Mouse (Mus musculus): ENCODE results near the gene Krtdap. TPM values are rescaled to one million over a fixed set of nuclear protein-coding genes. Genes with fewer than 3 reads are reported as not detected.
"Not testable (repeated sequence)": the region's sequence is repeated elsewhere in the genome, so short reads cannot be mapped to it uniquely, and the experiment has no call there.

Gene Krtdap
- 0.41 and 0.53 TPM in 2 replicates for polyA plus RNA-seq (2015; fragmentation: Nextera tagmentation; extraction: Ambion mirVana)

DNA sequence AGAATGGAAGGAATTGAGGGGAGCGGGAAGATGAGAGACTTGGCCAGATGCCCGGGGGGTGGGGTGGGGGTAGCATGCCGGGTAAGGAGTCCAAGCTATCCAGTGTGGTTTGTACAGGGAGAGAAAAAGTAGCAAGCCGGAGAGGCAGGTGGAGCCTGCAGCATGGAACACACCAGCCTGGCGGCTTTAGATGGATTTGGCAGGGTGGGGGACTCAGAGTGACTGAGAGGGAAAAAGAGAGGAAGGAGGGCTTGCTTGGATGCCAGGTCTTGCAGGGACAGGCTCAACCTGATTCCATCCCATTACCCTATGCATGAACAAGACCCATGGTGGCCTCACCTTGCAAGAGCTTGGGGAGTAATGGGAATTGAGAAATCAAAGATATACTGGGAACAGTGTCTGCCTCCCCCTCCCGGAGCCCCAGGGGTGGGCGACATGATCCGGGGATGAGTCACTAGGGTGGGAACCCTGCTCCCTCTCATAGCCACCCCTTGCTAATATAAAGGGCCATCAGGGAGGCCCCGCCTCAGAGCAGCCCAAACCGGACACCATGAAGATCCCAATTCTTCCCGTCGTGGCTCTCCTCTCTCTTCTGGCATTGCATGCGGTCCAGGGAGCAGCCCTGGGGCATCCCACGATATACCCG is at the start of gene Krtdap:
Gene Krtdap, plus strand, starts transcription at position 520 of the 646 bp plus-strand sequence.
- WGBS = 44% methylated on average over 15 of the region's 15 CpGs
- Histone ChIP-seq H3K4me2 (no peak within 1 kb of the TSS), H3K27ac (replicated peaks) (no peak within 1 kb of the TSS), H3K36me3 (no peaks in the 10 kb centered on the region), H3K9me3 (no peaks in the 10 kb centered on the region), H3K9ac (no peak within 1 kb of the TSS), H3K4me1 (no peaks in the 10 kb centered on the region; the same call in 1 of the 2 replicates), H3K27me3 (replicated peaks) (peaks cover 43% of the 10 kb centered on the region), H3K4me3 (no peak within 1 kb of the TSS)
- no peak for ATAC-seq (ENCODE audit: extremely low read depth, insufficient number of reproducible peaks, low FRiP score, low TSS enrichment)

DNA sequence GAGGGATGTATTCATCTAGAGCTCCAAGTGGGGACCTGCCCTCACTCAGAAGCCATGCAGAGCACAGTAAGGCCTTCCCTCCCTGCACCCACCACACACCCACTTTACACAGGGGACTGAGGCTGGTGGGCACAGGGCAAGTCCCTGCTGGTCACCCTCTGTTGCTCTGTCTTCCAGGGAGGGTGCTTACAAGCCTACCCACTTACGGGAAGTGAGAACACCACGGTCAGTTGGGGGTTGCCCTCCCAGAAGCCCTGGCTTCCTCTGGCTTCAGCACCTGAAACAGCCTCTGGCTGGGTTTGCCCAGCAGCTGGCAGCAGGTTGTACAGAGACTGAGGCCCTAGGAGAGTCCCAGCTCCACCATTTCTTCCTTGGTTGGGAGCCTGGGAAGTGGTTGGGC is 45.1 kb upstream of the Krtdap start:
- H3K9me3 ChIP-seq; H3K4me1 ChIP-seq; ATAC-seq (ENCODE audit: extremely low read depth, insufficient number of reproducible peaks, low FRiP score, low TSS enrichment); H3K27ac ChIP-seq (replicated peaks); H3K9ac ChIP-seq; H3K27me3 ChIP-seq (replicated peaks); H3K4me2 ChIP-seq; H3K4me3 ChIP-seq: not testable (repeated sequence)
- H3K36me3 ChIP-seq = peaks cover 16% of the 10 kb centered on the region
- WGBS = 75% methylated on average over 2 of the region's 2 CpGs

DNA sequence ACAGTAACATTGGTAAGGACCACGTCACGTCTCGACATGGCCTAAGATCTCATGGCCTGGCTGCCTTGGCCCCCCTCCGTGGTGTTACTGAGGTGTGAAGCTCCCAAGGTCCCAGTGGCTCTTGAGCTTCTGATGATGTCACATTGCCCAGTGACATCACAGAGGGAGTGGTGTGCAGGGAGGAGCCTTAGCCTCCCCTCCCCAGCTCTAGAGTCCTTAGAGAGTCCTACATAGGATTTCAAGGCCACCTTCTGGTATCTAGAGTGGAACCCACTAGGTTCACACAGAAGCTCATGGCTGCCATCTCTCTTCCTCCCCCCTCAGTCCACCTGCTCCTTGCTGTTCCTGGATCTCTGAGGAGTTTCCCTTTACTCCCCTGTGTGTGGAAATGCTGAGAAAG is 44.1 kb upstream of the Krtdap start, which contains the start of gene Gapdhs:
Gene Gapdhs, minus strand, starts transcription at position 65 of the 400 bp plus-strand sequence.
- H3K27me3 ChIP-seq (replicated peaks); ATAC-seq (ENCODE audit: extremely low read depth, insufficient number of reproducible peaks, low FRiP score, low TSS enrichment); H3K4me1 ChIP-seq; H3K9ac ChIP-seq; H3K4me3 ChIP-seq; H3K9me3 ChIP-seq; H3K4me2 ChIP-seq; H3K36me3 ChIP-seq; H3K27ac ChIP-seq (replicated peaks): not testable (repeated sequence)
- 75% methylated on average over 4 of the region's 4 CpGs for WGBS

DNA sequence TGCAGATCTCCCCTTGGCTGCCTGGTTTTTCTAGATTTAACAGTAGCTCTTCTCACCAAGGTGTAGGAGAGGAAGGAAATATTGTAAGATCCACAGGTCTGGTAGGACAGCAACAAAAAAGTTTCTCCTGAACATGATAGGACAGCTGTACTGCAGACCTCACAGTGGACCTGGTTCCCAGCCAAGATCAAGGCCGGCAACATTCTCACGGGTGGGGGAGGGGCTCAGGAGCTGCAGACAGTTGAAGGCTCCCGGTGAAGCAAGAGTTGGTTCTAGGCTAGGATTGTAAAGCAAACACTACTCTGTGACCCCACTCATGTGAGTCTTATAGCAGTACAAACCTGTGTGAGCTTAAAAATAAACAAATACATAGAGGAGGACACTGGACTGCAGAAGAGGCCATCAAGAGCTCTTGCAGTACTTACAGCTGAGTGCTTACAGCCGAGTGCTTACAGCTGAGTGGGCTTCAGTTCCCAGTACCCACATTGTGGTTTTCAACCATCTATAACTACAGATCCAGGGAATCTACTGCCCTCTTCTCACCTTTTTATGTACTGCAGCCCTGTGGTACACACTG is 43.6 kb upstream of the Krtdap start:
- H3K36me3 ChIP-seq = peaks cover 10% of the 10 kb centered on the region; the same call in 1 of the 2 replicates
- peaks cover 9% of the 10 kb centered on the region for H3K4me1 ChIP-seq
- WGBS = 35% methylated on average over 4 of the region's 4 CpGs
- ATAC-seq (ENCODE audit: extremely low read depth, insufficient number of reproducible peaks, low FRiP score, low TSS enrichment) = no peak
- no peak overlapping the region for H3K9ac ChIP-seq
- H3K27ac ChIP-seq (replicated peaks) = no peak overlapping the region
- H3K9me3 ChIP-seq = no peaks in the 10 kb centered on the region
- H3K4me3 ChIP-seq = no peak overlapping the region
- no peaks in the 10 kb centered on the region for H3K27me3 ChIP-seq (replicated peaks)
- H3K4me2 ChIP-seq = no peak overlapping the region

DNA sequence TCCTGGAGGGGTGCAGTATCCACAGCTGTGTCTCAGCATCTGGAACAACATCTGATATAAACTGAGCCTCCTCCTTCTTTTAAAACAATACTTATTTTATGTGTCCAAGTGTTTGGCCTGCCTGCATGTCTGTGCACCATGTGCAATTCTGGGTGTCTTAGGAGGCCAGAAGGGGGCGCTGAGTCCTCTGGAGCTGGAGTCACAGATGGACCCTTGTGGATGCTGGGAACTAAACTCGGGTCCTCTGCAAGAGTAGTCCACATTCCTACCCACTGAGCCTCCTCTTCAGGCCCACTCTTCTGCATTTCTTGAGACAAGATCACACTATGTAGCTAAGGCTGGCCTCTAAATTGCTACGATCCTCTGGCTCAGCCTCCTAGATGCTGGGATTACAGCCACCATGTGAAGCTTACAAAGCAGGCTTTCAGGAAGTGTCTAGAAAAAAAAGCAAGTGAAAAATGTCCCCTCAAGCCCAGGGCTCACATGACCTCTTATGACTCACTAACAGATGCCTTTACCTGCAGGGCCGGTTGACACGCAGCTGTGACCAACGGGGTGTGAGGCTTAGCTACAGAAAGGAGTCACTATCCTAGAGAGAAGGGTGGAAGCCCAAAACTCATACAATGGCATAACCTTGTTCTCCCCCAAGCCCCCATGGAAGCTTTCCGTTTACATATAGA is 40.0 kb upstream of the Krtdap start:
- Histone ChIP-seq H3K4me1 (peaks cover 12% of the 10 kb centered on the region), H3K27ac (replicated peaks) (no peak overlapping the region), H3K9me3 (no peaks in the 10 kb centered on the region), H3K27me3 (replicated peaks) (no peaks in the 10 kb centered on the region), H3K9ac (no peak overlapping the region), H3K36me3 (no peaks in the 10 kb centered on the region), H3K4me3 (no peak overlapping the region), H3K4me2 (no peak overlapping the region)
- ATAC-seq (ENCODE audit: extremely low read depth, insufficient number of reproducible peaks, low FRiP score, low TSS enrichment) = no peak
- 80% methylated on average over 7 of the region's 7 CpGs for WGBS

DNA sequence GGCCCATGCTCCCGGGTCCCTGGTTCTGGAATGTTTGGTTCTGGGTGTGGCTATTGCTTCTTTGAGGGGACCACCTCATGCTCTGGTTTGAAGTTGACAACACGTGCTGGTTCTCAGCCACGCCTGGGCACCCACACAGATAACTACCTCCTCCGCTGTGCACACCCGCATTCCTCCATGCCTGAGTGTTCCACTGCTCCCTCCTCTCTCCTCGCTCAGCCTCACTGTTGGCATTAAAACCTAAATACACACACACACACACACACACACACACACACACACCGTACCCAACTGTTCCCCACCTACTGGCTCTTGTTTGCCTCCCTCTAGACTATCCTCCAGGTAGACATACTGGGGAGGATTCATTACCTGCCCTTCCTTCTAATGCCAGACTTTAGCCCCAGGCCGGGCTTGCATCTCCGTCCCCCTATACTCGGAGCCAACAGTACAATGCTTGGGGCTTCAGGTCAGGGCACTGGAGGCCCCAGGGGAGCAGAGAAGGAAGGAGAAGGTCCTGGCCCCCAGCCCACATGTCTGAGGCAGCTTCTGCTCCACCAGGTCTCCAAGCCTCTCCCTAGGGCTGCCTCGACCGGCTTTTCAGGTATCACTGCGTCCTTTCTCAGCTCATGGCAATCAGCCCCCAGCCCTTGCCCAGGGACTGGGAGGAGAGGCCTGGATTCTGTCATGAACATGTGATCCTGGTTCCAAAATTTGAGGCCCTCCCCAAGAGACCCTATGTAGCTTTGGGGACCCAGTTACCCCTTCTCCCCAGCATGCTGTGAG is 37.7 kb upstream of the Krtdap start:
- 63% methylated on average over 13 of the region's 13 CpGs for WGBS
- H3K9ac ChIP-seq = no peak overlapping the region
- 0 out of 2 replicates have a peak, but pooled peaks cover 3% of the 10 kb centered on the region for H3K4me1 ChIP-seq
- no peak for ATAC-seq (ENCODE audit: extremely low read depth, insufficient number of reproducible peaks, low FRiP score, low TSS enrichment)
- H3K4me3 ChIP-seq = no peak overlapping the region
- H3K36me3 ChIP-seq = peaks cover 5% of the 10 kb centered on the region
- peaks cover 9% of the 10 kb centered on the region for H3K9me3 ChIP-seq
- no peak overlapping the region for H3K27ac ChIP-seq (replicated peaks)
- no peak overlapping the region for H3K4me2 ChIP-seq
- H3K27me3 ChIP-seq (replicated peaks) = no peaks in the 10 kb centered on the region

DNA sequence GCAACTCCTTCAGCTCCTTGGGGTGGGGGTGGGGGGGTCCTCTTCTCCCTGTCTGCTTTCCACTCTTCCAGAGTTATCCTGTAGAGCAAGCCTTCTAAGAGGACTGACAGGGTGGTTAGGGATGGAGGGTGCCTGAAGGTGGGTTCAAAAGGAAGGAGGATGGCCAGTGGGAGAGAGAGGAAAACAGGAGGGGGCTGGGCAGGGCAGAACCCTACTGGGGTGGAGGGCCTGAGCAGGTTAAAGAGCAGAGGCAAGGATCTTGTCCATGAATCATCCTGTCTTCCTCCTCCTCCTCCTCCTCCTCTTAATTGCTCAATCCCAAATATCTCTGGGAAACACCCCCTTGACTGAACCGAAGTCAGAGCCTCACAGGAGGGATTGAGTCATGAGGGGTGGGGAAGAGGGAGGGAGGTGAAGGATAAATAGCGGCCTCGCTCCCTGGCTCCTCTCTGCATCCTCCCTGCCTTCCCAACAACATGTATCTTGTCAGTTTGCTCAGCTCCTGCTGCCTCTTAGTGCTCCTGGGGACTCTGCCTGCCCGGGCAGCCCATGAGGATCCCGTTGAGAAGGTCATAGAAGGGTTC is 36.5 kb upstream of the Krtdap start, which contains the start of gene Sbsn:
Gene Sbsn, plus strand, starts transcription at position 386 of the 584 bp plus-strand sequence.
- 0 out of 2 replicates have a peak, but pooled peaks cover 3% of the 10 kb centered on the region for H3K4me1 ChIP-seq
- no peak within 1 kb of the TSS for H3K4me3 ChIP-seq
- H3K27ac ChIP-seq (replicated peaks) = no peak within 1 kb of the TSS
- H3K9ac ChIP-seq = no peak within 1 kb of the TSS
- no peak within 1 kb of the TSS for H3K4me2 ChIP-seq
- no peaks in the 10 kb centered on the region for H3K27me3 ChIP-seq (replicated peaks)
- no peak for ATAC-seq (ENCODE audit: extremely low read depth, insufficient number of reproducible peaks, low FRiP score, low TSS enrichment)
- H3K36me3 ChIP-seq = peaks cover 17% of the 10 kb centered on the region
- WGBS = 39% methylated on average over 5 of the region's 5 CpGs
- H3K9me3 ChIP-seq = peaks cover 11% of the 10 kb centered on the region

DNA sequence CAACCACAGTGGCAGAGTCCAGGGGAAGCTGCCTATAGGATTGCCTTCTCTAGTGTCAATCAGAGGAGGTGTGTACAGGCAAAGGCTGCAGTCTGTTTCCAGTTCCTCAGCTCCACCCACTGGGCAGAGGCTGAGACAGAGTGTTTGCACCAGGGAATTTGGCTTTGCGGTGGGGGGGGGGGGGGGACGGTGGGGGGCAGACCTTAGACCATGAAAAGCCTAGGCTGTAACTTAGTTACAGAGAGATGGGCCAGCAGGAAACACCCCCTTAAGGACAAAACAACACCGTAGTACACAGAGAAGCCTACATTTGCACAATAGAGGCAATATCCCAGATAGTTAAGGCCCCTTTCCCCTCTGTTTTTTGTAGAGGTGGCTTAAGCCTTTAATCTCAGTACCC is 30.7 kb upstream of the Krtdap start:
- H3K27ac ChIP-seq (replicated peaks) = no peak overlapping the region
- H3K4me2 ChIP-seq = no peak overlapping the region
- no peaks in the 10 kb centered on the region for H3K27me3 ChIP-seq (replicated peaks)
- H3K4me1 ChIP-seq = peaks cover 19% of the 10 kb centered on the region
- ATAC-seq (ENCODE audit: extremely low read depth, insufficient number of reproducible peaks, low FRiP score, low TSS enrichment) = no peak
- peaks cover 20% of the 10 kb centered on the region for H3K36me3 ChIP-seq
- no peak overlapping the region for H3K4me3 ChIP-seq
- 62% methylated on average over 3 of the region's 3 CpGs for WGBS
- no peak overlapping the region for H3K9ac ChIP-seq
- H3K9me3 ChIP-seq = peaks cover 11% of the 10 kb centered on the region

DNA sequence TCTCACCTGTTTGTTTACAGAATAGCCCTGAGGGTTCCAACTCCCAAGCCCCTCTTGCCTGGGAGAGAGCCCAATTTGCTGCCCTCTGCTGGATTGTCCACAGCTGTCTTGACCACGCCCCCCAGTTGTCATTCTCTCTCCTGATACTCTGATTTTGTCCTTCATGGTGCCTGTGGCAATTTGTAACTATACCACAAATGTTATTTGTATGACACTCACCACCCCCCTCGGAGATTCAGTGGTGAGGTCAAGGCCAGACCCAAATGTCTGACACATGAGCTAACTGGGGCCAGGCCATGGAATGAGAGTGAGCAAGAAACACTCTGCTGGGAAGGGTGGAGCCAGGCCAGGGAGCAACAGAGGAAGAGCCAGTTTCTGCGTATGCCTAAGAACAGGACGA is 28.8 kb upstream of the Krtdap start:
- Histone ChIP-seq H3K27ac (replicated peaks) (no peak overlapping the region), H3K9ac (no peak overlapping the region), H3K27me3 (replicated peaks) (peaks cover 10% of the 10 kb centered on the region; the same call in 1 of the 2 replicates), H3K36me3 (peaks cover 20% of the 10 kb centered on the region), H3K9me3 (peaks cover 11% of the 10 kb centered on the region), H3K4me1 (peaks cover 21% of the 10 kb centered on the region), H3K4me3 (no peak overlapping the region), H3K4me2 (no peak overlapping the region)
- ATAC-seq (ENCODE audit: extremely low read depth, insufficient number of reproducible peaks, low FRiP score, low TSS enrichment) = no peak
- WGBS = 29% methylated on average over 4 of the region's 4 CpGs

DNA sequence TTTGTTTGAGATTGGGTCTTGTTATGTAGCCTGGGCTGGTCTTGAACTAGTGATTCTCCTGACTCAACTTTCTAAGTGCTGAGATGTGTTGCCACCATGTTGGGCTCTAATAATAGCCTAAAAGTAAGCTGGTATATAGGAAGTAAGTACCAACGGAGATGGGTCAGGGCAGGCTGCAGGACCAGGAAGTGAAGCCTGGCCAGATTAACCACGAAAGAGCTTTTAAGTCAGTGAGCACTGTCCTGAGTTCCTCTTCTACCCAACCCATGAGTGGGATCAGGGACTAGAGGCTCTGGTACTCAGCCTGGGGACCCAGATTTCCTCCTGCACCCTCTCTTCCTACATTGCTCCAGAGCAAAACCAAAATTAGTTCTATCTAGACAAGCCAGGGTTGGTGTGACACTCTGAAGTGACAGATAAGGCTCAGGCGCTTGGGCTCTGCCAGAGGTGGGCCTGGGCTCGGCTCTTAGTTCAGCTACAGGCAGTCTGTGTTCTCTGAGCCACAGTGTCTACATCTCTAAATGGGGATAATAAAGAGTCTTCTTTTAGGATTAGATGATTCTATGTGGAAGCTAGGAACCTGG is 25.8 kb upstream of the Krtdap start:
- Histone ChIP-seq H3K36me3 (no peaks in the 10 kb centered on the region), H3K4me1 (peaks cover 21% of the 10 kb centered on the region), H3K9ac (no peak overlapping the region), H3K27ac (replicated peaks) (no peak overlapping the region), H3K9me3 (no peaks in the 10 kb centered on the region), H3K4me2 (no peak overlapping the region), H3K4me3 (no peak overlapping the region), H3K27me3 (replicated peaks) (peaks cover 27% of the 10 kb centered on the region; the same call in 1 of the 2 replicates)
- ATAC-seq (ENCODE audit: extremely low read depth, insufficient number of reproducible peaks, low FRiP score, low TSS enrichment) = no peak
- WGBS = 28% methylated on average over 4 of the region's 4 CpGs

All from heart, embryonic 13.5 days (tissue).